Comparison of ENCODE assay signal across 16 mouse cellular contexts in the genomic region with DNA sequence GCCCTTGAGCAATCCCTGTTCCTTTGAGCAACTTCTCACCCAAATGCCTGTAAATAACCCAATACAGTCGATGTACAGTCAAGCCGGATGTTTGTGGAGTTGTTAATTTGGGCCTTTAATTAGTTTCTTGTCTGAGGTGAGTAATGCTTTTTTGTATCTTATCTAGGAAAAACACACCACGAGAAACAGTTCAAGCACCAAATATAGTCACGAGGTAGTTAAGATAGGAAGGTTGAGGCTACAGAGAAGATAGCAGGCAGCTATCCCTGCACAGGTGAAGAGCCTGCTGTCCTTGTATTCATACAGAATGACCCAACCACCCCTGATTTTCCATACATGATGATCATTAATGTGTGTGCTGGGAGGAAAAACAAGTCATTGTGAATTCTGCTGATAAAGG. TPM values are rescaled to one million over a fixed set of nuclear protein-coding genes. Genes with fewer than 3 reads are reported as not detected.
A peak's percentile ranks its signal among the peaks of the same experiment; 100 is the strongest.
DNase-seq lines count a peak whose midpoint lies in the region; ATAC-seq and TF ChIP-seq lines count a peak whose summit lies in the region.
"Had no signal": no experiment of that assay in that cellular context is flagged by ENCODE, and none has a peak within 500 bp of the region (broad histone marks: within the 10 kb centered on the region; RNA-seq: fewer than 3 reads in every experiment).

No protein-coding gene starts in this region.

- intact Hi-C loops in heart, postnatal 25 days (cut with DNase I), result no loop called here

- peaks cover 47% of the 10 kb centered on the region for H3K4me1 ChIP-seq in heart, postnatal 0 days (ENCODE audit: control insufficient read depth, insufficient read depth)
- peaks cover 11 to 19% of the 10 kb centered on the region in 2 experiments; a peak in 3 of 4 replicates for H3K4me1 ChIP-seq in MEL (ENCODE audit: control insufficient read depth in 1 of 2, insufficient read depth in 2 of 2, low read length in 2 of 2)
- H3K4me1 ChIP-seq in liver, embryonic 16.5 days (ENCODE audit: control insufficient read depth, low read depth, low read length), result peaks cover 65% of the 10 kb centered on the region

- H3K4me2 ChIP-seq in heart, postnatal 0 days (ENCODE audit: low read depth, low read length), result no peak overlapping the region
- peak overlapping the region; percentile 51 for H3K4me2 ChIP-seq in liver, embryonic 16.5 days (ENCODE audit: low read depth, low read length)
- H3K4me2 ChIP-seq: limb, embryonic 15.5 days had no signal

- TF ChIP-seq POLR2A in MEL (IDR thresholded peaks at IDR 0.05; ENCODE audit: control insufficient read depth in 1 of 2, insufficient read depth in 1 of 2, low read depth in 1 of 2, low read length in 2 of 2, poor library complexity in 1 of 2), result no peak

- no peaks in the 10 kb centered on the region for H3K79me2 ChIP-seq in MEL (ENCODE audit: control insufficient read depth, insufficient read depth, low read length, poor library complexity)

- DNase-seq in heart, postnatal 0 days (ENCODE audit: low spot score), result no peak
- DNase-seq in heart, postnatal 25 days (ENCODE audit: low spot score), result no peak
- DNase-seq in MEL (ENCODE audit: low read depth, low spot score), result peak; percentile 36
- no peak for DNase-seq in gastrocnemius, postnatal 25 days
- no peak for DNase-seq in layer of hippocampus, adult 2 months (ENCODE audit: low spot score in 2 of 2)
- DNase-seq: adrenal gland, adult 8-10 months; cerebellum, adult 9-11 months; embryo, embryonic 11 days; gastrocnemius, postnatal 14 days; right cerebral cortex, postnatal 14 days had no signal

- no peak for ATAC-seq in heart, postnatal 0 days (ENCODE audit: insufficient read depth, low read depth)
- peak; percentile 67 for ATAC-seq in erythroblast, adult 5-6 weeks (replicated peaks; ENCODE audit: low FRiP score, poor library complexity, severe bottlenecking)
- peak; percentile 84 for ATAC-seq in liver, embryonic 16.5 days (ENCODE audit: low read depth)
- ATAC-seq: midbrain, embryonic 16.5 days had no signal

- no peak for TF ChIP-seq RAD21 in MEL (IDR thresholded peaks at IDR 0.05; ENCODE audit: low read depth, low read length)

- no peaks in the 10 kb centered on the region for H3K27me3 ChIP-seq in heart, postnatal 0 days (ENCODE audit: control insufficient read depth, insufficient read depth, low read length)
- peaks cover 4 to 9% of the 10 kb centered on the region in 2 experiments for H3K27me3 ChIP-seq in MEL (ENCODE audit: control insufficient read depth in 1 of 2, insufficient read depth in 2 of 2, low read length in 2 of 2)
- no peaks in the 10 kb centered on the region for H3K27me3 ChIP-seq in liver, embryonic 16.5 days (ENCODE audit: control insufficient read depth, insufficient read depth, low read depth, low read length)
- H3K27me3 ChIP-seq: limb, embryonic 15.5 days had no signal

- no peak for TF ChIP-seq EP300 in heart, postnatal 0 days (IDR thresholded peaks at IDR 0.05; ENCODE audit: low read depth)
- TF ChIP-seq EP300 in MEL (IDR thresholded peaks at IDR 0.05; ENCODE audit: low read depth in 1 of 2, low read length in 2 of 2), result peak; percentile 81 to 83

- 0 out of 2 replicates have a peak overlapping the region, but pooled peaks have one; percentile 8 for H3K27ac ChIP-seq in heart, postnatal 0 days (ENCODE audit: low read depth)
- no peak overlapping the region for H3K27ac ChIP-seq in MEL (ENCODE audit: control insufficient read depth, low read depth, low read length)
- H3K27ac ChIP-seq in liver, embryonic 16.5 days (ENCODE audit: low read length), result peak overlapping the region; percentile 90
- no peak overlapping the region for H3K27ac ChIP-seq in layer of hippocampus, adult 2 months
- H3K27ac ChIP-seq: hindbrain, embryonic 10.5 days; kidney, postnatal 0 days; limb, embryonic 15.5 days had no signal

- no peak overlapping the region for H3K9ac ChIP-seq in heart, postnatal 0 days (replicated peaks; ENCODE audit: low read depth, low read length)
- H3K9ac ChIP-seq in MEL (ENCODE audit: control insufficient read depth, low read depth, low read length, poor library complexity, severe bottlenecking), result no peak overlapping the region
- H3K9ac ChIP-seq in liver, embryonic 16.5 days (ENCODE audit: low read depth, low read length), result peak overlapping the region; percentile 53; the same call in 1 of the 2 replicates
- H3K9ac ChIP-seq: limb, embryonic 15.5 days had no signal

- H3K9me3 ChIP-seq in heart, postnatal 0 days (replicated peaks; ENCODE audit: control insufficient read depth, low read length), result no peaks in the 10 kb centered on the region
- H3K9me3 ChIP-seq in MEL (replicated peaks; ENCODE audit: insufficient read depth, low read length), result no peaks in the 10 kb centered on the region
- no peaks in the 10 kb centered on the region for H3K9me3 ChIP-seq in liver, embryonic 16.5 days (replicated peaks; ENCODE audit: control insufficient read depth, low read length)
- H3K9me3 ChIP-seq: hindbrain, embryonic 10.5 days; limb, embryonic 15.5 days had no signal

- 25% methylated on average over 4 of the region's 4 CpGs for WGBS in heart, postnatal 0 days
- 17% methylated on average over 4 of the region's 4 CpGs for WGBS in liver, embryonic 16.5 days (ENCODE audit: insufficient replicate concordance)

- no peaks in the 10 kb centered on the region for H3K36me3 ChIP-seq in heart, postnatal 0 days (replicated peaks; ENCODE audit: control insufficient read depth, insufficient read depth, low read length)
- peaks cover 0 to 25% of the 10 kb centered on the region in 2 experiments; a peak in 2 of 4 replicates for H3K36me3 ChIP-seq in MEL (ENCODE audit: control insufficient read depth in 1 of 2, insufficient read depth in 2 of 2, low read length in 2 of 2)
- no peaks in the 10 kb centered on the region for H3K36me3 ChIP-seq in liver, embryonic 16.5 days (ENCODE audit: control insufficient read depth, insufficient read depth)
- H3K36me3 ChIP-seq: hindbrain, embryonic 10.5 days; limb, embryonic 15.5 days had no signal

- no peak for TF ChIP-seq CTCF in heart, postnatal 0 days (IDR thresholded peaks at IDR 0.05; ENCODE audit: low read depth)
- no peak for TF ChIP-seq CTCF in MEL (IDR thresholded peaks at IDR 0.05 in 2 of 3, conservative IDR thresholded peaks at IDR 0.05 in 1 of 3; ENCODE audit: control insufficient read depth in 1 of 3, insufficient read depth in 1 of 3, low read depth in 2 of 3, low read length in 3 of 3, poor library complexity in 1 of 3, severe bottlenecking in 1 of 3)
- TF ChIP-seq CTCF in layer of hippocampus, adult 2 months (conservative IDR thresholded peaks at IDR 0.05), result no peak

- no peak overlapping the region for H3K4me3 ChIP-seq in heart, postnatal 0 days (ENCODE audit: low read depth, low read length)
- H3K4me3 ChIP-seq in MEL (ENCODE audit: control insufficient read depth in 1 of 2, insufficient read depth in 1 of 2, low read depth in 2 of 2, low read length in 2 of 2), result no peak overlapping the region
- H3K4me3 ChIP-seq in liver, embryonic 16.5 days (ENCODE audit: low read depth, low read length), result no peak overlapping the region
- no peak overlapping the region for H3K4me3 ChIP-seq in layer of hippocampus, adult 2 months
- H3K4me3 ChIP-seq: hindbrain, embryonic 10.5 days; limb, embryonic 15.5 days had no signal

TF ChIP-seq in MEL, 35 proteins besides CTCF, POLR2A, EP300 and RAD21:
- peak; percentile 56; the same call in 1 of the 2 replicates for TF ChIP-seq BHLHE40 (IDR thresholded peaks at IDR 0.05; ENCODE audit: borderline replicate concordance, low read depth, low read length)
- no peak for TF ChIP-seq USF2 (IDR thresholded peaks at IDR 0.05; ENCODE audit: borderline replicate concordance in 1 of 2, insufficient read depth in 1 of 2, low read depth in 1 of 2, low read length in 2 of 2)
- peak; percentile 26; the same call in 1 of the 2 replicates for TF ChIP-seq TAL1 (IDR thresholded peaks at IDR 0.05; ENCODE audit: low read length)
- no peak for TF ChIP-seq MAX (IDR thresholded peaks at IDR 0.05; ENCODE audit: low read length)
- TF ChIP-seq GATA1 (IDR thresholded peaks at IDR 0.05; ENCODE audit: low read depth, low read length), result peak; percentile 72
- no peak; the same call in 1 of the 2 replicates for TF ChIP-seq USF1 (IDR thresholded peaks at IDR 0.05; ENCODE audit: low read depth, low read length)
- TF ChIP-seq TCF12 (IDR thresholded peaks at IDR 0.05; ENCODE audit: low read depth, low read length), result peak; percentile 86
- TF ChIP-seq RCOR1 (IDR thresholded peaks at IDR 0.05; ENCODE audit: low read depth, low read length), result peak; percentile 44; the same call in 1 of the 2 replicates
- peak; percentile 89; the same call in 1 of the 2 replicates for TF ChIP-seq MEF2A (IDR thresholded peaks at IDR 0.05; ENCODE audit: extremely low read depth, insufficient replicate concordance, low read depth, low read length, poor library complexity, severe bottlenecking)
- peak; percentile 68 for TF ChIP-seq ETS1 (IDR thresholded peaks at IDR 0.05; ENCODE audit: low read depth, low read length)

RNA-seq across cellular contexts. Expression of a gene that starts 32.8 kb away (rescaled TPM):
- total RNA-seq in heart, postnatal 0 days (2014; rRNA removed; ENCODE audit: low replicate concordance), result 10.8 and 11.4 TPM in 2 replicates
- polyA plus RNA-seq in heart, postnatal 0 days (2015; fragmentation: Nextera tagmentation; extraction: Ambion mirVana), result 11.6 and 12.0 TPM in 2 replicates
- under 1 TPM; 0.59 to 0.60 TPM for total RNA-seq in heart, postnatal 25 days (2021)
- 57.8 and 59.9 TPM in 2 replicates for total RNA-seq in MEL (2012; rRNA removed)
- polyA plus RNA-seq in MEL (2012; ENCODE audit: insufficient read depth in 1 of 2, insufficient read length in 2 of 2, low read depth in 1 of 2, low replicate concordance in 2 of 2, missing spikeins in 1 of 2), result 10 to 100 TPM; 34.2 to 51.2 TPM
- 35.9 and 36.6 TPM in 2 replicates for total RNA-seq in erythroblast, adult 5-6 weeks (2015; ENCODE audit: low replicate concordance)
- total RNA-seq in erythroblast, adult 5-6 weeks (2017; ENCODE audit: low replicate concordance), result 34.0 and 40.8 TPM in 2 replicates
- 76.2 and 90.8 TPM in 2 replicates for polyA plus RNA-seq in liver, embryonic 16.5 days (2015; fragmentation: Nextera tagmentation; extraction: Ambion mirVana)
- under 1 TPM; 0.51 to 0.54 TPM for total RNA-seq in gastrocnemius, postnatal 25 days (2021)
- total RNA-seq in layer of hippocampus, adult 2 months (2021), result under 1 TPM; 0.61 to 0.67 TPM

RNA-seq across cellular contexts. Expression of a gene that starts 56.4 kb away (rescaled TPM):
- 248 and 309 TPM in 2 replicates for total RNA-seq in heart, postnatal 0 days (2014; rRNA removed; ENCODE audit: low replicate concordance)
- 129 and 140 TPM in 2 replicates for polyA plus RNA-seq in heart, postnatal 0 days (2015; fragmentation: Nextera tagmentation; extraction: Ambion mirVana)
- 1 to 10 TPM; 2.5 TPM for total RNA-seq in heart, postnatal 25 days (2021)
- total RNA-seq in MEL (2012; rRNA removed), result 0.08 TPM in 1 of 2 replicates, not detected in the other
- under 1 TPM in 1 of 2 experiments, not detected in 1; 0.07 TPM for polyA plus RNA-seq in MEL (2012; ENCODE audit: insufficient read depth in 1 of 2, insufficient read length in 2 of 2, low read depth in 1 of 2, low replicate concordance in 2 of 2, missing spikeins in 1 of 2)
- total RNA-seq in erythroblast, adult 5-6 weeks (2015; ENCODE audit: low replicate concordance), result not detected in 2 replicates
- total RNA-seq in erythroblast, adult 5-6 weeks (2017; ENCODE audit: low replicate concordance), result not detected in 2 replicates
- 13.5 and 16.3 TPM in 2 replicates for polyA plus RNA-seq in liver, embryonic 16.5 days (2015; fragmentation: Nextera tagmentation; extraction: Ambion mirVana)
- total RNA-seq in gastrocnemius, postnatal 25 days (2021), result 1 to 10 TPM in 1 of 2 experiments, under 1 TPM in 1; 0.94 to 2.5 TPM
- 1 to 10 TPM; 8.1 to 8.9 TPM for total RNA-seq in layer of hippocampus, adult 2 months (2021)

Comparison
In these comparisons a context has a peak if more than half of its experiments do, and no peak if none do; other contexts are left out.
1. RNA of a gene that starts 56.4 kb away (total RNA-seq): 248 to 309 TPM in heart, postnatal 0 days; 8.1 to 8.9 TPM in layer of hippocampus, adult 2 months, 0.94 to 2.5 TPM in gastrocnemius, postnatal 25 days, 2.5 TPM in heart, postnatal 25 days, 0.08 TPM in MEL and not detected in erythroblast, adult 5-6 weeks; every median in the first group is over 10 times any median in the second.
2. H3K27ac ChIP-seq: peak in heart, postnatal 0 days (single experiment) and liver, embryonic 16.5 days (single experiment); none in MEL (single experiment) and layer of hippocampus, adult 2 months (single experiment).